Mouse (Mus musculus) adrenal gland, adult 18-20 months (tissue): ENCODE data around the gene Zc3h10. TPM values are rescaled to one million over a fixed set of nuclear protein-coding genes. Genes with fewer than 3 reads are reported as not detected.
"Not testable (repeated sequence)": the region's sequence is repeated elsewhere in the genome, so short reads cannot be mapped to it uniquely, and the experiment has no call there.

Experiments used
- DNase-seq, 2 experiments: peaks; one replicate each; pipeline ENCODE4 v3.0.0; 2021 to 2022; ENCODE audit warnings: low spot score in 2 of 2
- total RNA-seq, 2 experiments: library from RNA; stranded (reverse); gene quantifications; 1 replicate in 1 of 2; 2 replicates in 1 of 2; pipeline ENCODE4 v1.2.3; 2021

The Zc3h10 gene
- total RNA-seq, 2 experiments from 2014 or later: 14.5 TPM

DNA sequence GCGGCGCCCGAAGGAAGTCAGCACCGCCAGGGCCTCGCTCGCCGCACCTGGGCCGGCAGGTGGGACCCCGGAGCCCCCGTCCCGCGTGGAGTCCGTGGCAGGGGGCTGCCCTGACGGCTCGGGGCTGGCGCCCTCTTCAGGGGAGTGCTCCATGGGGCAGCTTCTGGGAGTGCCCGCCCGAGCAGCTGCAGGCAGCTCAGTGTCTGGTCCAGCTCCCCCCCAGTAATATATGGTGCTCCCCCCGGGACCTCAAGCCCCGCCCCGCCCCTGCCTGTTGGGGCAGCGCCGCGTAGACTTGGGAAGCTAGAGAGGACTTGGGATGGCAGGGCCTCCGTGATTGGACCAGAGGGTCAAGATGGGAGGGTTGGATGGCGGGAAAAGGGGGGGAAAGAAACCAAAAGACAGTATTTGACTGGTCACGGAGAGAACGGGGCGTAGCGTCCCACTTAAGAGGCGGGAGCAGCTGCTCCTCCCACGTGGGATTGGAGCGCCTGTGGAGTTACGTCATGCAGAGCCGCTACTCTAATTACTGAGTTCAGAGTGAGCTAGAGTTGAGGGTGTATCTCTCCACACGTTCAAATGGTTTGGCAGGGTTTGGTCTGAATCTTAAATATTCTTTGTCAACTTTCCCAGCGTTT lies 21.8 kb downstream of the Zc3h10 start, which contains the start of gene Esyt1:
Esyt1 (minus strand) TSS at position 201 of the 638 bp plus-strand sequence.
- DNase-seq: peak; percentile 81 to 88

DNA sequence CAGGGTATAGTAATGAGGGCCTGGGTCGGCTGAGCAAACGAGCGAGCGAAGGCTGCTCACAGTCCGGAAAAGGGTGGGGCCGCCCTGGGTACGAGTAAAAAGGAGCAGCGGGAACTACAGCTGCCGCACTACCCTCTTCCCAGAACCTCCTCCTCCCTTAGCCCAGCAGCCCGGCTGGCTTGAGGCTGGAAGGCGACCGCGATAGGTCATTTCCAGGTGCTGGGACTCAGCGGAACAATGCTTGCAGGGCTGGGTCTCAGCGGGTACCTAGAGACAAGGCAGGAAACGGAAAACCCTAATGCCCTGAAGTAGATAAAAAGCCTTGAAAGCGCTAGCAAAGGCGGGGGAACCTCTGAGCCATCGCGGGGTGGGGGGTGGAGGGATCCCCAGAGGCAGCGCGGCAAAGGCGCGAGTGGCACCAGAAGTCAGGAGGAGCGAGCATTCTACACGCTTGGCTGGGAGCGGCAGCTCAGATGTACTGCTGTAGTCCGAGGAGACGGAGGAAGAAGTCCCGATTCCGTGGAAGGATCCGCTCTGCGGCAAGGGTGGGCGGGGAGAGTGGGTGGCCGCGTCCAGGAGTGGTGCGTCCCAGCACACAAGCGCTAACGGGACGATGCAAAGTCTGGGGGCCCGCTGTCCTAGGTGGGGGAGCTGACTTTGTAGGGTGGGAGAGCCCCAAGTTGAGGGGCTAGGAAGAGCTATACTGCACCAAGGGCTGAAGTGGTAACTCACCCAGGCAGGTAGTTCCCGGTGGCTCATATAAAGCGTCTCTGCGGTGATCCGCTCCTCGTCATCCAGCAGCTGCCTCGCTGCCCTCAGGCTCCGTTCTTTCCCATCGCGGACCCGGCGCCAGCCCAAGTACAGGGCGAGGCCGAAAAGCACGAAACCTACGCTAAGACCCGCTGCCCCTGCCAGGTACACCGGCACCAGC lies 22.6 kb downstream of the Zc3h10 start:
- peak; percentile 27 to 48 for DNase-seq

DNA sequence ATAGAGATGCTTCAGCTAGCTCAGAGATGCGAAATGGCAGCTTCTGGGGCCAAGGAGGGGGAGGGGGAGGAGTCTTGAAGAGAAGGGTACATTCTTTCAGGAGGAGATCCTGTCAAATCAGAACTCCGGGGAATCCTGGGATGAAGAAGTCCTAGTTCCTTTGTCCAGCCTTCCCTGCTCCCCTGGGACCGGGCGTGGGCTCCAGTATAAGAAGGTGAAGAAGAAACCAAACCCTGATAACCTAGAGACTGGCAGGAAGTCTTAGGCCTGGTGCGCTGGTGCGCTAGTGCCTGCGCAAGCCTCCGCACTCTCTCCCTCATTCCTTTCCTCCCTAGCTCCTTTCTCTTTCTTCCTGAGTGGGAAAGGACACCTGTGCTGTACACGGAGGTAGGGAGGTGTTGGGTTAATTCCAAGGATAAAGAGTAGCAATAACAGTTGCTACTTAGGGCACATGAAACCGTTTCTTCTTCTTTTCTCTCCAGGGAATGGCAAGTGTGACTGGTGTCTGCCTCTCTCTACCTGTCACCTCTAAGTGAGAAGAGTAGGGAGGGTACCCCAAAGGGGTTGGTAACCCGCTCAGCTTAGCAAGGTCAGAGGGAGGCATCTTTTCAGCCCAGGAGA lies 23.4 kb downstream of the Zc3h10 start:
- no peak for DNase-seq

DNA sequence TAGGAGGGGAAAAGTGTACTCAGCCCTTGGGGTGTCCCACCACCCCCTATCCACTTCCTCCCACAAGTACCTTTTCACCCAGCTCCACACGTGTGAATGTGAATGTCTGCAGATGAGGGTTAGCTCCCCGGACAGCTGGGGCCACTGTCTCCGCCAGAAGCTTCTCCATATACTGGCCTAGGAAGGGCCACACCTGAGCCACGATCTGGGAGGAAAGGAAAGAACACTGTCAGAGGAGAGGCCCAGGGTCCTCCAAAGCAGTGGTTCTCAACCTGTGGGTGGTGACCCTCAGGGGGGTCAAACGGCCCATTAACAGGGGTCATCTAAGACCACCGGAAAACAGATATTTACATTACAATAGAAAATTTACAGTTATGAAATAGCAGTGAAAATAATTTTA lies 25.2 kb downstream of the Zc3h10 start:
- no peak for DNase-seq

DNA sequence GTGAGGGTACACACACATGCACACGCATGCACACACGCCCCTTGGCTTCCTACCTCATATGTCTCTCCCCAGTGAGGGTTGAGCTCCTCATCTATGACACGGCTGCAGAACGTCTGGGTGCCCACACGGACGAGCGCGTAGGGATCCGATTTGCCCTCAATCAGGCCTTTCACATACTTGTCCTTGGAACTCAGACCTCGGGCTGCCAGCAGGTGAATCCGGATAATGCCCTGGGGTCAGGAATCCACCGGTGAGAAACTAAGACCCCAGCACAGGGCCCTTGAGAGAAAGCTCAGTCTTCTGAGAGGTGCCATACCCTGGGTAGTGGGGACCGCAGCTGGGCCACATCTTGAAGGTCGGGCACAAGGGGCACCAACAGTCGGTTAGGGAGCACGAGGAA lies 27.0 kb downstream of the Zc3h10 start:
- no peak for DNase-seq

DNA sequence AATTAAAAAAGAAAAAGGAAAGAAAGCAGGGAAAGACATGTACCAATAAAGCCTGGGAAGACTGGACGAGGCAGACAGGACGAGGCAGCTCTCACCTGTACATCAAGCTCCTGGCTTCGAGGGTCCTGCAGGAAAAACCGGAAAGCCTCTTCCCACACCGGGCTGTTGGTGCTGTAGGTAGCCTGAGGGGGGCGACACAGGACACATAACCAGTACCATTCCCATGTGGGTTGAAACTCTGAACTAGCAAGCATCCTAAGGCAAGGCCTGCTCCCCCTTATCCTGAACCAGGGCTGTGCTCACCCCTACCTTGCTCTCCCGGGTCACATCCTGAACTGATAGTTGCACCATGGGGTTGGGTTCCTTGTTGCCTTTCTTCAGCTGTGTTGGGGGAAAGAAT lies 28.7 kb downstream of the Zc3h10 start:
- DNase-seq: peak; percentile 48 to 62

DNA sequence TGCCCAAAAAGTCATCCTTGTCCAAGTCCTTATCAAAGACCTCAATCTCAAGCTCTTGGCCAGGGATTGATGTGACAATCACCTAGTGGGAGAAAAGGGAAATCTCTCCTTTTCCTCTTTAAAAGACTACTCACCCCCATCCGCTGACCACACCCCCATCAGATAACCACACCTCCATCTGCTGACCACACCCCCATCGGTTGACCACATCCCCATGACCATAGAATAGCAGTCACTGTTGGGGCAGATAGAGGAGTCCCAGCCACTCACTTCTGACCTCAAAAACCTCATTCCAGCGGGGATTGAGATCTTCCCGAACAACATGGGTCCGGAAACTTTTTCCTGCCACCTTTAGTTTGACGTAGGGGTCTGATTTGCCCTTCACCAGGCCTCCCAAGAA lies 30.9 kb downstream of the Zc3h10 start:
- DNase-seq: no peak

DNA sequence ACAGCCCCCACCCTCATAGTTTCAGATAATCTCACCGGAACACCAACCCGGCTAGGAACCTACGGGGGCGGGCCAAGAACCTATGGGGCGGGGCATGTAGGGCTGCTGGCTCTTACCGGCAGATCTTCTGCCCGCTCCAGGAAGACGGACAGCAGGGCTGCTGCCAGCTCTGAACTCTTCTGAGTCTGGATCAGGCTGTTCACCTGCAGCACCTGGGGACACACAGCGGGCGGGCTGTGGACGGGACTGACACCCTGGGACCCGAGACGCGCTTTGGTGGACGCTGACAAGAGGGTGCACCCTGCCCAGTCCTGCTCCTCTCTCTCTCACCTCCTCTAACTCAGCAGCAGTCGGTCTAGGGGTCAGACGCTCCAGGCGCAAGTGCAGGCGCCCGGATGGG lies 31.5 kb downstream of the Zc3h10 start:
- no peak for DNase-seq

DNA sequence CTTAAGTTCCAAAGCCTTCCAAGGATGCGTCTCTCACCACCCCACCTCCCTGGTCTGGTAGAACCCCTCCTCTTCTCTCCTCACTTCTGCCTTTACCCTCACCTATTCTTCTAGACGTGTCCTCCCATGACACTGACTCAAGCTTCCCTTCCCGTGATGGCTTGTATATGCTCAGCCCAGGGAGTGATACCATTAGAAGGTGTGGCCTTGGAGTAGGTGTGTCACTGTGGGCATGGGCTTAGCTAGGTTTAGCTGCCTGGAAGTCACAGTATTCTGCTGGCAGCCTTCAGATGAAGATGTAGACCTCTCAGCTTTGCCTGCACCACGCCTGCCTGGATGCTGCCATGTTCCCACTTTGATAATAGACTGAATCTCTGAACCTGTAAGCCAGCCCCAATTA lies 32.5 kb downstream of the Zc3h10 start:
- DNase-seq: no peak

DNA sequence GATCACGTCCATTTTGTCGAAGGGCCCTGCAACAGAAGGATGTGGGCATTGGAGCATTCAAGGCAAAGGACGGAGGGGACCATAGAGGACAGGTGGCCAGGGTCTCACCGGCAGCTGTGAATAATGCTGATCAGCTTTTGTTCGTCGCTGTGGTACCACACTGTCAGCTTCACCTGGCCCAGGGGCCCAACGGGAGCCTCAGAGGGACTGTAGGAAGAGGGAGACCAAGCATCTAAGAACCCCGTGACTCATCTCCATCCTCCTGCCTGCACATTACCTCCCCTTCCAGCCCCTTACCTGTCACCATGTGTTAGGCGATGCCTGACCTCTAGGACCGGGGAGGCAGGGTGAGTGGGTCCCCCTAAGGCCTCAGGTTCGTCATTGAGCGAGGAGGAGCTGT lies 35.8 kb downstream of the Zc3h10 start:
- no peak for DNase-seq

DNA sequence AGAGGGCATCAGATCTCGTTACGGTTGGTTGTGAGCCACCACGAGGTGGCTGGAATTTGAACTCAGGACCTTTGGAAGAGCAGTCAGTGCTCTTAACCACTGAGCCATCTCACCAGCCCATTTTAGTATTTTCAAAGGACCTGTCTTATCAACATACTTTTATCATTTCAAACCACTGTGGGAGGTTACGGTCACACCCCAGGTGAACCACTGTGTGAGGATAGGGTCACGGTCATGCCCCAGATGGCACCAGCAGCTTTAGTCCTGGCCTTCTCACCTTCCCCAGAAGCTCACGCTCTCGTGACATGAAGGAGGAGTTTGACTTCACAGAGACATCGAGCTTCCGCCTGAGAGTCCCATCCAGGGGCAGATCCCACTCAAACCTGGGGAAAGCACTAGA lies 36.4 kb downstream of the Zc3h10 start:
- DNase-seq: no peak

DNA sequence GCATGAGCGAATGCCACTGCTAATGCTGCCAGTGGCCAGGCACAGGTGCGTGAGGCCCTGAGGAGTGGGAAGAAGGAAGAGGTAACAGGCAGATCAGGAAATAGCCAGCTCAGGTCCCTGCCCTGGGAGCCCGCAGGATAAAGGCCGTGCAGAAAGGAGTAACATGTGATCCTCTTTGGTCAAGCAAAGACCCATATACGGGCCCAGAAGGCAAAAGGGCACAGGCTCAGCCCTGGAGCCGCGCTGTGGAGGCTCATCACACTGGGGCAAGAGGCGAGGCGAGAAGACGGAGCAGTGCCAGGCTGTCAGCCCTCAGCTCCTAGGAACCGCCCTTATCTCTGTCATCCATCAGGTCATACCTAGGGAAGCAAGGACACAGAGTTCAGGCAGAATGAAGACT lies 37.3 kb downstream of the Zc3h10 start:
- no peak for DNase-seq

DNA sequence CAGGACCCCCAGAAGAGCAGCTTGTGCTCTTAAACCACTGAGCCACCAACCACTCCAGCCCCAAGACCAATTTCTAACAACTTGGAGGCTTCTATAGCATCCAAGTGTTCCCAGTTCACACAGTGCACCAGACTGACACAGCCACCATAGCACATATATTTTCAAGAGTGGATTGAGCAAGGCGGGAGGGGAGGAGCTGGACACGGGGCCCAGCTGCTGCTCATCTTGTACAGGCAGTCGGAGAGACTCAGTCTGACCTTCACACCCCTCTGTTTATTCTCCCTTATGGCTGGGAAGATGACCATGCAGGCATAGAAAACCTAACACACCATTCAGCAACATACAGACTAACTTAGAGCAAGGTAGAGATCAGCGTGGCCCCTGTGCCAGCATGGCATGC lies 37.7 kb downstream of the Zc3h10 start:
- DNase-seq: no peak

DNA sequence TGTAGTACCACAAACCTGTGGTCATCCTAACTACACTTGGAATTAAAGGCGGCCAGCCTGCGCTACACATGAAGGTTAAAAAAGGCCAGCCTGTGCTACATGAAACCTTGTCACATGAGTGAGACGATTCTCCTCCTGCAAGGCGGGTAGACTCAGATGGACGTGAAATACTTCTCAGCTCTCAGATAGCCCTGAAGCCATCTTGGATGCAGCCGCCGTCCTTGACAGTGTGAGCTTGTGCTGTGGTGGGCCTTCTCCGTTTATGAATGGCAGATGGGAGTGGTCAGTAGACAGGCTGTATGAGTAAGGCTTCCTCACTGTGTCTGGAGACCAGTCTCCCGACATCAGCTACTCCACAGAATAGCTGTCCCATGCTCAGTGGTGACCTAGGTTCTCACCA lies 38.4 kb downstream of the Zc3h10 start:
- no peak for DNase-seq

DNA sequence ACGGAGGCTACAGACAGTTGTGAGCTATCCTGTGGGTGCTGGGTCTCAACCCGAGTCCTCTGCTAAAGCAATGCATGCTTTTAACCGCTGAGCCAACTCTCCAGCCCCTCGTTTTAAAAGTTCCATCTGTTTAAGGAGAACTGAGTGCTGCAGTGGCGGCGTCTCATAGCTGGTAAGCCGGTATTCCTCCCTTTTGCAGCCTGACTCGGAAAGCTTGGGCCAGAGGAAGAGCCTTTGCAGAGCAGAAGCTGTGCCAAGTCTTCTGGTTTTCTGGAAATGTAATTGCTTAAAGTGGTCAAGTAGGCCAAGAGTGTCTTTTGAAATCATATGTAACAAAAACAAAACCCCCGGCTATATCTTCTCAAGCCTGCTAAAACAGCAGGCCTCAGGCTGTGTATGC lies 39.3 kb downstream of the Zc3h10 start:
- no peak for DNase-seq

DNA sequence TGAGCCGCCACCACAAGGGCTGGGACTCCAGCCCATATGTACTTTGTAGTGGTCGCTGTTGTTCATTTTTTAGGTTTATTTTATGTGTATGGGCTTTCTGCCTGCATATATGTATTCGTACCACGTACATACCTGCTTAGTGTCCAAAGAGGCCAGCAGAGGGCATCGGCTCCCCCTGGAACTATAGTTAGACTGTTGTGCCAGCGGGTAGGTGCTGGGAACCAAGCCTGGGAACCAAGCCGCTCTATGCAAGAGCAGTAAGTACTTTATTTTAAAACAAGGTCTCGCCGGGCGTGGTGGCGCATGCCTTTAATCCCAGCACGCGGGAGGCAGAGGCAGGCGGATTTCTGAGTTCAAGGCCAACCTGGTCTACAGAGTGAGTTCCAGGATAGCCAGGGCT lies 41.6 kb downstream of the Zc3h10 start:
- DNase-seq: no peak

DNA sequence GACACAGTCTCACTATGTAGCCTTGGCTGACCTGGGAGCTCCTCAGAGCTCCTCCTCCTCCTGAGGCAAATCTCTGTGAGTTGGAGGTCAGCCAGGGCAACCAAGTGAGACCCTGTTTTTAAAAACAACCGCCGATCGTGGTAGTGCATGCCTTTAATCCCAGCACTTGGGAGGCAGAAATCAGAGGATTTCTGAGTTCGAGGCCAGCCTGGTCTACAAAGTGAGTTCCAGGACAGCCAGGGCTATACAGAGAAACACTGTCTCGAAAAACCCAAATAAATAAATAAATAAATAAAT lies 42.3 kb downstream of the Zc3h10 start:
- DNase-seq: not testable (repeated sequence)

DNA sequence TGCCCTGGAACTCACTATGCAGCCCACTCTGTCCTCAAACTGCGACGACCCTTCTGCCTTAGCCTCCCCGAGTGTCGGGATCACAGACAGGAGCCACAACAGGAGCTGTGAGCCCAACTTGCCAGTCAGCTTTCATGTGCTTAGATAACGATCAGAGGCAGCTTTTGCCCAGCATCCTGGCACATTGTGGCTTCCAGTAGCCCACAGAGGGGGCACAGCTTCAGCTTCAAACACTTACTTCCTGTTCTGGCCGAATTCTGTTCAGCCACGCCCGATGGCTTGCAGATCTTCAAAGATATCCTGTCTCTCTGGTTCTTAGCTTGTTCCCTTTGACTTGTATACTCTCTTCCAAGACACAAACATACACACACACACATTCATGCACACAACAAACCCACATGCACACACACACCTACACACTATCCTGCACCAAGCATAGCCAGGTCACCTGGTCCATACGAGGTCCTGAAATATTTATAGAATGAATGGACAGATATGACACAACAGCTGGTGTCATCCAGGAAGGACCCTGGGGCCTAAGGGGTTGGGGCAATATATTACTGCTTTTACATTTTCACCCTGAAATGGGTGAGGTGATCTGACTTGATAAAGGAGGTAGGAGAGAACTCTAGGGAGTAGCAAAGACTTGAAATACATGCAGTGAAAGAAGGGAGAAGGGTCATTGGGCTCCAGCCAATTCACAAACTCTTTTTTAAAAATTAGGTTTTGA lies 42.8 kb downstream of the Zc3h10 start:
- DNase-seq: no peak

DNA sequence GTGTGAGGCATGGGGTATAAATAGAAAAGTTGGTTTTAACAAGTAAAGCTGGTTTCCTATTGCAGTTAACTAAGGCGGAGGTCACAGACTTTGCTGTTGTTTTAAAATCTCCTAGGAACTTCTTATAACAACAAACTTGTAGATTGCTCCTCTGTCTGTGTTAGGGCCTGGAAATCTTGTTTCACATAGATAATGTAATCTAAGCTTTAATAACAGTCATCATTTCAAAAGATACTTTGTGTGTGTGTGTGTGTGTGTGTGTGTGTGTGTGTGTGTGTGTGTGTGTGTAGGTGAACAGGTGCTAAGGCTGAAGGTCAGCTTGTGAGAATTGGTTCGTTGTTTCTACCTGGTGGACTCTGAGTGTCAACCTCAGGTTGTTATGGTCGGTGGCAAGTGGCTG lies 43.6 kb downstream of the Zc3h10 start:
- DNase-seq: no peak

DNA sequence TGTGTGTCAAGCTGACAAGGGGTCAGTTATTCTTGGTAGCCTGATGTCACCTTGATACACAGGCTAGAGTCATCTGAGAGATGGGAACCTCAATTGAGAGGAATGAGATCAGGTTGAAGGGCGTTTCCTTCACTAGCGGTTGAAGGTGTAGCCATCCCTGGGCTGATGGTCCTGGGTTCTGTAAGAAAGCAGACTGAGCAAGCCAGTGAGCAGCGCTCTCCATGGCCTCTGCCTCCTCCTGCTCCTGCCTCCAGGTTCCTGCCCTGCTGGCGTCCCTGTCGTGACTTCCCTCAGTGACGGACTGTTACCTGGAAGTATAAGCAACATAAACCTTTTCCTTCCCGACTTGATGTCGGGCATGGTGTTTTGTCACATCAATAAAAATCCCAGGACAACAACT lies 44.0 kb downstream of the Zc3h10 start:
- DNase-seq: no peak

DNA sequence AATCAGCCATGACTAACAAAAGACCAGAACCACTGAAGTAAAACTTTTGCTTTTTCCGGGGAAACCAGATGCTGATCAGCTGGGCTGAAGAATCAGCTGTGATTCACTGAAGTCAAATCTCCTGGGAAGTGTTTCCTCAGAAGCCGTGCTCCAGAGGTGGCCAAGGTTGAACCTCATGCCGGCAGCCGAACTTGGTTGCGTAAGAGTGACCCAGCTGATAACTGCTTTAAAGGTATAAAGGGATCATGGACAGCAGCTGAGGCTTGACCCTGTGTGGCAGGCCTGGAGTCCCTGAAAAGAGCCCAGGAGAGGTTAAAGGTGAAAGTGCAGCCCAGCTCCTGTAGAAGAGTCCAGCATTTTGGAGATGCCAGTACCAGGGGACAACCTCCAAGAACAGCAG lies 45.2 kb downstream of the Zc3h10 start:
- DNase-seq: peak in 1 of 2 experiments; percentile 36
